Mouse (Mus musculus): ENCODE measurements around the gene Ptgfrn. TPM values are rescaled to one million over a fixed set of nuclear protein-coding genes. Genes with fewer than 3 reads are reported as not detected.

Ptgfrn gene
- polyA plus RNA-seq, 1 experiment from 2014 or later: 4.0 TPM

GRCm38 (mm10) chr3:101049997-101050396 is 60.1 kb downstream of the Ptgfrn start:
- Histone ChIP-seq H3K4me2 (no peak overlapping the region), H3K9ac (no peak overlapping the region), H3K27ac (no peak overlapping the region), H3K4me3 (no peak overlapping the region), H3K36me3 (ENCODE audit: poor library complexity, severe bottlenecking) (peaks cover 38% of the 10 kb centered on the region), H3K9me3 (replicated peaks) (no peaks in the 10 kb centered on the region), H3K4me1 (peaks cover 24% of the 10 kb centered on the region), H3K27me3 (no peaks in the 10 kb centered on the region)
- no peak for ATAC-seq
- 88% methylated on average over 9 of the region's 9 CpGs for WGBS

DNA sequence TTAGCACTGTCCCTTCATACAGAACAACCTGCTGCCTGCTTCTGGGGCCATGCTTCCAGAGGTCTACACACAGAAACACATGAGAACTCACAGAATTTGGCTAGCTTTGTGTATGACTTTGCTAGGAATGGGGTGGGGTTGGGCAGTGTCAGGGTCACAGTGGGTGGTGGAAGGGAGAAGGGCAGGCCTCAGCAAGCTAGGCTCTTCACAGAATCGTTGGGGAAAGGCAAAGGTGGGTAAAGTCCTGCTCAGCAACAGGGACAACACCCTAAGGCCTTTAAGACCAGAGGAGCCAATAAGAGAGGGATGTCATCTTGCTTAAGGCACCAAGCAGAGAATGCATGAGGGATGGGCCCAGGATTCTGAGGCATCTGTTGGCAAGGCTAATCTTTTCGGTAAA is 61.3 kb downstream of the Ptgfrn start:
- Histone ChIP-seq H3K27me3 (no peaks in the 10 kb centered on the region), H3K27ac (peak overlapping the region; percentile 71), H3K4me1 (peaks cover 27% of the 10 kb centered on the region), H3K9me3 (replicated peaks) (no peaks in the 10 kb centered on the region), H3K4me2 (no peak overlapping the region), H3K9ac (no peak overlapping the region), H3K36me3 (ENCODE audit: poor library complexity, severe bottlenecking) (peaks cover 38% of the 10 kb centered on the region), H3K4me3 (no peak overlapping the region)
- ATAC-seq: no peak
- WGBS: 79% methylated on average over 2 of the region's 2 CpGs

- WGBS: 68% methylated on average over 15 of the region's 15 CpGs
- peaks cover 34% of the 10 kb centered on the region for H3K4me1 ChIP-seq
- no peaks in the 10 kb centered on the region for H3K9me3 ChIP-seq (replicated peaks)
- no peak overlapping the region for H3K4me2 ChIP-seq
- peak overlapping the region; percentile 14; the same call in 1 of the 2 replicates for H3K27ac ChIP-seq
- no peak overlapping the region for H3K4me3 ChIP-seq
- H3K36me3 ChIP-seq (ENCODE audit: poor library complexity, severe bottlenecking): peaks cover 38% of the 10 kb centered on the region
- peak; percentile 72 for ATAC-seq
- no peaks in the 10 kb centered on the region for H3K27me3 ChIP-seq
- no peak overlapping the region for H3K9ac ChIP-seq
Observed at GRCm38 (mm10) chr3:101047586-101048275, 62.3 kb downstream of the Ptgfrn start.

DNA sequence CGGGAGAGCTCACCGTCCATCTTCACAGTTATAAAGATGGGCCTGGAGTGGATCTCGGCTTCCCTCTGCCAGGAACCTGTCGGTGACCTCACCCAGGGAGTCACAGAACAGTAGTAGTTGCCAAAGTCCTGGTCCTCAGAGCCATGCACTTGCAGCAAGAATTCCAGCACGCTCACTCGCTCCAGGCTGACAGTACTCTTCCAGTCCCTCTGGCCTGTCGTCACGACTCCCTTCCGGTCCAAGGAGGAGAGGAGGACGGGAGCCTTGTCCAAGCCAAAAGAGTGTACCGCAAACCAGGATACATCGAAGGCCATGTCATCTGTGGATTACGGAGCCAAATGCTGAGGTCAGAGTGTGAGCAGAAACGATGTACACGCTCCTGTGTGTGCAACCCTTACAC is 64.6 kb downstream of the Ptgfrn start:
- Histone ChIP-seq H3K36me3 (ENCODE audit: poor library complexity, severe bottlenecking) (peaks cover 43% of the 10 kb centered on the region), H3K27me3 (no peaks in the 10 kb centered on the region), H3K9me3 (replicated peaks) (no peaks in the 10 kb centered on the region), H3K27ac (no peak overlapping the region), H3K4me1 (peaks cover 41% of the 10 kb centered on the region), H3K4me2 (no peak overlapping the region), H3K4me3 (no peak overlapping the region), H3K9ac (no peak overlapping the region)
- WGBS: 94% methylated on average over 15 of the region's 15 CpGs
- ATAC-seq: no peak

GRCm38 (mm10) chr3:101044686-101045085 is 65.4 kb downstream of the Ptgfrn start:
- Histone ChIP-seq H3K9ac (no peak overlapping the region), H3K36me3 (ENCODE audit: poor library complexity, severe bottlenecking) (peaks cover 43% of the 10 kb centered on the region), H3K4me3 (no peak overlapping the region), H3K4me1 (peaks cover 41% of the 10 kb centered on the region), H3K27me3 (no peaks in the 10 kb centered on the region), H3K27ac (no peak overlapping the region), H3K4me2 (no peak overlapping the region), H3K9me3 (replicated peaks) (no peaks in the 10 kb centered on the region)
- ATAC-seq: no peak
- 85% methylated on average over 6 of the region's 6 CpGs for WGBS

DNA sequence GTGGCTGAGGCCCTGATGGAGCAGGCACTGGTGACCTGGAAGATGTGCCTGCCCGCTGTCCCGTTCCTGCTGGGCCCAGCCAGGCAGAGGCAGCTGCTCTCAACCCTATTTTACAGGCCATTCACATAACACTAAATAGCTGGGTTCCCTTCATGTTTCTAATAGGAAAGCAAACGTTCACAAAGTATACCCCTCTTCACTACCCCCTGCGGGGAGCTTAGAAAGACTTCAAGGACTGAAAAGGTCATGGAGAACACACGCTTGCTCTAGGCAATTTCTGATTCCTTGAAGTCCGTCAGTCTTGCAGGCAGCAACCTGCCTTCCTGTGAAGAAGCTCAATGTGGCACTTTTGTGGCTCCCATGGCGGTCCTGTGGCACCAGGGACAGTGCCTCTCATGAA is 68.1 kb downstream of the Ptgfrn start:
- Histone ChIP-seq H3K4me2 (no peak overlapping the region), H3K9me3 (replicated peaks) (no peaks in the 10 kb centered on the region), H3K4me1 (peaks cover 18% of the 10 kb centered on the region), H3K4me3 (no peak overlapping the region), H3K36me3 (ENCODE audit: poor library complexity, severe bottlenecking) (peaks cover 37% of the 10 kb centered on the region; the same call in 1 of the 2 replicates), H3K9ac (no peak overlapping the region), H3K27ac (peak overlapping the region; percentile 19; the same call in 1 of the 2 replicates), H3K27me3 (no peaks in the 10 kb centered on the region)
- 47% methylated on average over 7 of the region's 7 CpGs for WGBS
- no peak for ATAC-seq

DNA sequence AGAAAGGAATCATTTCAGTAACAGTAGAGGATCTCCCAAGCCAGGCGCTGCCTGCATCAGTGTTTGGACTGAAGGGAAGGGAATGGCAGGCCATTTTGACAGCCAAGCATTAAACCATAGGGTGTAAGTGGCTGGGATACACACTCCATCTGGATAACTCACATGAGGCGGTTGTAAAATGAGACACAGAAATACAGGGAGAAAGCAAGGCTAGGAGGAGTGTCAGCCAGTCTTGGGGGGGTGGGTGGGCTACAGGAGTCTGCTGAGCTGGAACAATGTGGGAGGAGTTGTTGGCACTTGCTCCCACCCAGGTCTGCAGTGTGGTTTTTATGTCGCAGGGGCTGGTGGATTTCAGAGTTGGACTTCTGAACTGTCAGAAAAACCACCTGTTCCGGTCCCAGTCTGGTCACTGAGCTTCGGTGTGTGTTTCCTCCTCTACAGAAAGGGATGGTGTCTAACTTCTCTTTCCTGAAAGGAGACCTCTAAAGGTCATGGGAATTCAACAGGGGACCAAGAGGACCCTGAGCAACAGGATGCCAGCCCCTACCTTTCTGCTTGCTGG is 72.0 kb downstream of the Ptgfrn start:
- 83% methylated on average over 5 of the region's 5 CpGs for WGBS
- peaks cover 9% of the 10 kb centered on the region; the same call in 1 of the 2 replicates for H3K4me1 ChIP-seq
- ATAC-seq: no peak

GRCm38 (mm10) chr3:101036001-101036400 is 74.1 kb downstream of the Ptgfrn start:
- no peak for ATAC-seq
- Histone ChIP-seq H3K9me3 (replicated peaks) (no peaks in the 10 kb centered on the region), H3K4me1 (no peaks in the 10 kb centered on the region), H3K4me3 (no peak overlapping the region), H3K4me2 (no peak overlapping the region), H3K27ac (no peak overlapping the region), H3K36me3 (ENCODE audit: poor library complexity, severe bottlenecking) (0 out of 2 replicates have a peak, but pooled peaks cover 6% of the 10 kb centered on the region), H3K9ac (no peak overlapping the region), H3K27me3 (no peaks in the 10 kb centered on the region)
- WGBS: 93% methylated on average over 2 of the region's 2 CpGs

More for the DNA sequence above, 72.0 kb downstream of the Ptgfrn start:
- H3K27me3 ChIP-seq: no peaks in the 10 kb centered on the region
- H3K4me3 ChIP-seq: no peak overlapping the region
- no peak overlapping the region for H3K4me2 ChIP-seq
- H3K27ac ChIP-seq: no peak overlapping the region
- no peaks in the 10 kb centered on the region for H3K9me3 ChIP-seq (replicated peaks)
- no peak overlapping the region for H3K9ac ChIP-seq
- peaks cover 18% of the 10 kb centered on the region; the same call in 1 of the 2 replicates for H3K36me3 ChIP-seq (ENCODE audit: poor library complexity, severe bottlenecking)

DNA sequence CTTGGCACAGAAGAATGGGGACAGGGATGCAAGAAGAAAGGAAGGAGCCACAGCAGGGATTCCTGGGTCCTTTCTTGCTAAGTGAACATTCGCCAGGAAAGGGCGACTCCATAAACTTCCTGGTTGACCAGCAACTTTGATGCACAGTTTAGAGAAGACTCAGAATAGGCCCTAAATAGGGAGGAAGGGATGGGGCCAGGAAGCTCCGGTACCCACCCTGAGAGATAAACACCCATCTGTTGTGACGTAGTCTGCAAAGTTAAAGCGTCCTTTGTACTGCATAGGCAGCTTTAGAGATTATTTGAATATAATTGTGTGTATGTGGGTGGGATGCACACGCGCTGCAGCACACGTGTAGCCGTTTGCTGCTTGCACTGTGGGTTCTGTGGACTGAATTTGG is 75.6 kb downstream of the Ptgfrn start:
- 86% methylated on average over 9 of the region's 9 CpGs for whole genome bisulfite sequencing
- Histone ChIP-seq H3K27me3 (no peaks in the 10 kb centered on the region), H3K4me3 (no peak overlapping the region), H3K27ac (no peak overlapping the region), H3K36me3 (ENCODE audit: poor library complexity, severe bottlenecking) (no peaks in the 10 kb centered on the region), H3K9me3 (replicated peaks) (no peaks in the 10 kb centered on the region), H3K9ac (no peak overlapping the region), H3K4me2 (no peak overlapping the region), H3K4me1 (no peaks in the 10 kb centered on the region)
- ATAC-seq: no peak

DNA sequence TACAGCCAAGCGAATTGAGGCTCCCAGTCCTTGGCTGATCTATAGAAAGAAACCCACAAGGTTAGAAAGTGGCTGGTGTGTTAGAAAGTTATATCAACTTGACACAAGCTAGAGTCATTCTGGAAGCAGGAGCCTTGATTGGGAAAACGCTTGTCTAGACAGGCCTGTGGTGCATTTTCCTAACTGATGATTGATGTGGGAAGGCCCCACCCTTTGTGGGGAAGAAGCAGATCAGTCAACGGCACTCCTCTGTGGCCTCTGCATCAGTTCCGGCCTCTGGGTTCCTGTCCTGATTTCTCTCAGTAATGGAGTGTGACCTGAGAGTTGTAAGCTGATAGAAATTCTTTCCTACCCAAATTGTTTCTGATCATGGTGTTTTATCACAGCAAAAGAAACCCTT is 76.4 kb downstream of the Ptgfrn start:
- Histone ChIP-seq H3K4me2 (no peak overlapping the region), H3K36me3 (ENCODE audit: poor library complexity, severe bottlenecking) (no peaks in the 10 kb centered on the region), H3K27me3 (no peaks in the 10 kb centered on the region), H3K27ac (no peak overlapping the region), H3K9ac (no peak overlapping the region), H3K9me3 (replicated peaks) (no peaks in the 10 kb centered on the region), H3K4me3 (no peak overlapping the region), H3K4me1 (no peaks in the 10 kb centered on the region)
- WGBS: 82% methylated on average over 4 of the region's 4 CpGs
- no peak for ATAC-seq

GRCm38 (mm10) chr3:101031456-101032142 is 78.5 kb downstream of the Ptgfrn start:
- H3K4me2 ChIP-seq: no peak overlapping the region
- ATAC-seq: no peak

GRCm38 (mm10) chr3:101030630-101031029 is 79.4 kb downstream of the Ptgfrn start:
- WGBS: 95% methylated on average over 1 of the region's 1 CpGs
- no peak for ATAC-seq
- H3K4me2 ChIP-seq: no peak overlapping the region

More at GRCm38 (mm10) chr3:101031456-101032142, 78.5 kb downstream of the Ptgfrn start:
- Histone ChIP-seq H3K27me3 (no peaks in the 10 kb centered on the region), H3K4me1 (no peaks in the 10 kb centered on the region), H3K9ac (no peak overlapping the region), H3K27ac (no peak overlapping the region), H3K4me3 (no peak overlapping the region), H3K9me3 (replicated peaks) (no peaks in the 10 kb centered on the region), H3K36me3 (ENCODE audit: poor library complexity, severe bottlenecking) (no peaks in the 10 kb centered on the region)
- WGBS: 75% methylated on average over 7 of the region's 7 CpGs

More at GRCm38 (mm10) chr3:101030630-101031029, 79.4 kb downstream of the Ptgfrn start:
- H3K36me3 ChIP-seq (ENCODE audit: poor library complexity, severe bottlenecking): no peaks in the 10 kb centered on the region
- H3K9me3 ChIP-seq (replicated peaks): no peaks in the 10 kb centered on the region
- no peak overlapping the region for H3K27ac ChIP-seq
- no peaks in the 10 kb centered on the region for H3K27me3 ChIP-seq
- H3K9ac ChIP-seq: no peak overlapping the region
- no peaks in the 10 kb centered on the region for H3K4me1 ChIP-seq
- H3K4me3 ChIP-seq: no peak overlapping the region
